Mouse (Mus musculus) testis, adult 2 months (tissue): ENCODE data around the gene Lrig1. TPM values are rescaled to one million over a fixed set of nuclear protein-coding genes. Genes with fewer than 3 reads are reported as not detected.
A peak's percentile ranks its signal among the peaks of the same experiment; 100 is the strongest.

Experiments used
- H3K27ac ChIP-seq: fragments of 200-500 bp; 2 replicates; pipeline ENCODE4 v1.5.1; 2012; ENCODE audit warnings: low read depth, low read length; ENCODE audit not compliant: control insufficient read depth, insufficient read depth
- H3K27me3 ChIP-seq: fragments of 200-500 bp; 2 replicates; pipeline ENCODE4 v1.6.1; 2012; ENCODE audit warnings: mild to moderate bottlenecking, low read length, moderate library complexity; ENCODE audit not compliant: control insufficient read depth, insufficient read depth
- H3K36me3 ChIP-seq: fragments of 200-500 bp; 2 replicates; pipeline ENCODE4 v1.6.1; 2012; ENCODE audit warnings: mild to moderate bottlenecking, low read length; ENCODE audit not compliant: control insufficient read depth, insufficient read depth
- H3K4me1 ChIP-seq: fragments of 200-500 bp; 2 replicates; pipeline ENCODE4 v1.6.1; 2012; ENCODE audit warnings: low read length; ENCODE audit not compliant: control insufficient read depth, insufficient read depth
- H3K4me3 ChIP-seq: fragments of 200-500 bp; 2 replicates; pipeline ENCODE4 v1.5.1; 2012; ENCODE audit warnings: low read depth, mild to moderate bottlenecking, low read length, moderate library complexity, mixed read lengths; ENCODE audit not compliant: control insufficient read depth
- CTCF ChIP-seq: fragments of 200-500 bp; IDR thresholded peaks from 2 replicates; pipeline ENCODE4 v1.5.1; 2012; ENCODE audit warnings: low read depth, mild to moderate bottlenecking, inconsistent platforms, low read length, moderate library complexity; ENCODE audit not compliant: control insufficient read depth, insufficient read depth, insufficient replicate concordance
- POLR2A ChIP-seq: fragments of 200-500 bp; IDR thresholded peaks from 2 replicates; pipeline ENCODE4 v1.6.1; 2012; ENCODE audit warnings: low read depth, mild to moderate bottlenecking, inconsistent platforms, low read length, moderate library complexity; ENCODE audit not compliant: control insufficient read depth
- polyA plus RNA-seq: library from polyadenylated mRNA; depleted of rRNA; stranded (reverse); fragments of >200 nt; gene quantifications from 2 replicates; pipeline ENCODE4 v1.2.3, GENCODE M21; 2012

Gene Lrig1
- polyA plus RNA-seq, 1 experiment = 3.3 TPM

DNA sequence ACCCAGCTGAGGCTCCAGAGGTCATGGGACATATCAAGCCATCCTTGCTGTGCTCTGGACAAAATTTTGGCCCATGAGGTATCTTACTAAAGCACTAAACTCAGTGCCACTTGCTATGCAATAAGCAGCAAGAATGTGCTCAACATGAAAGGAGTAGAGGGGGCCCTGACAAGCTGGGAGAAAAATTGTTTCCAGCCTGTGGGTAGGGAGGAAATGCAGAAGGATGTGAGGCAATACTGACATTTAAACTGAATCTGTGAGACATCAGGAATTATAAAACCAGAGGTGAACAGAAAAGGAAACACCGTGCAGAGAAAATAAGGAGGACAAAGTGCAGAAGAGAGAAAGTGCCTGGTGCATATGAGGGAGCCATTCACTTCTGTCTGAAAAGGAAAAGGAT, 24.7 kb upstream of the Lrig1 start:
- H3K27ac ChIP-seq = no peak overlapping the region
- TF ChIP-seq POLR2A (no peak), CTCF (no peak)

GRCm38 (mm10) chr6:94718607-94719346, 18.8 kb upstream of the Lrig1 start:
- no peak for TF ChIP-seq POLR2A
- TF ChIP-seq CTCF = no peak
- Histone ChIP-seq H3K36me3 (no peaks in the 10 kb centered on the region), H3K4me1 (no peaks in the 10 kb centered on the region; the same call in 1 of the 2 replicates), H3K27me3 (no peaks in the 10 kb centered on the region), H3K27ac (peak overlapping the region; percentile 67), H3K4me3 (no peak overlapping the region)

More for the DNA sequence above, 24.7 kb upstream of the Lrig1 start:
- Histone ChIP-seq H3K27me3 (no peaks in the 10 kb centered on the region), H3K4me3 (no peak overlapping the region), H3K4me1 (no peaks in the 10 kb centered on the region), H3K36me3 (no peaks in the 10 kb centered on the region)

GRCm38 (mm10) chr6:94717705-94718489, 17.9 kb upstream of the Lrig1 start:
- H3K27ac ChIP-seq = peak overlapping the region; percentile 67

DNA sequence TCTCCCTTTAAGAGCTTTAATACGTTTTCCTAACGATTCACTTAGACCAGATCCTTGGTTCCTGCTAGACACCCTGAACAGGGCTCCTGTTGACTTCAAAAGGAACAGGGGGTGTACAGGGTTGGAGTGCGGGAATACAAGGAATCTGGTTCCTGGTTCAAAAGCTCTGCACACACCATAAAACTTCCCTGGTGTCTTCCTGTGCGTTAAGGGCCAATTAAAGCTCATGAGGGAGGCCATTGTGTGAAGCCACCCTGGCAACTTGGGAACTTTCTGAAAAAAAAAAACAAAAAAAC, 15.6 kb upstream of the Lrig1 start:
- no peaks in the 10 kb centered on the region for H3K27me3 ChIP-seq
- H3K36me3 ChIP-seq = no peaks in the 10 kb centered on the region
- no peak for TF ChIP-seq CTCF
- TF ChIP-seq POLR2A = no peak
- no peak overlapping the region for H3K4me3 ChIP-seq
- H3K4me1 ChIP-seq = no peaks in the 10 kb centered on the region; the same call in 1 of the 2 replicates
- H3K27ac ChIP-seq = no peak overlapping the region

More at GRCm38 (mm10) chr6:94717705-94718489, 17.9 kb upstream of the Lrig1 start:
- no peaks in the 10 kb centered on the region for H3K36me3 ChIP-seq
- no peak for TF ChIP-seq POLR2A
- TF ChIP-seq CTCF = no peak
- no peak overlapping the region for H3K4me3 ChIP-seq
- H3K27me3 ChIP-seq = no peaks in the 10 kb centered on the region
- H3K4me1 ChIP-seq = no peaks in the 10 kb centered on the region; the same call in 1 of the 2 replicates

- no peaks in the 10 kb centered on the region for H3K27me3 ChIP-seq
- TF ChIP-seq POLR2A = no peak
- no peak for TF ChIP-seq CTCF
- no peaks in the 10 kb centered on the region; the same call in 1 of the 2 replicates for H3K4me1 ChIP-seq
- no peak overlapping the region for H3K4me3 ChIP-seq
- no peaks in the 10 kb centered on the region for H3K36me3 ChIP-seq
- no peak overlapping the region for H3K27ac ChIP-seq
Observed at GRCm38 (mm10) chr6:94714815-94715644, 15.1 kb upstream of the Lrig1 start.

DNA sequence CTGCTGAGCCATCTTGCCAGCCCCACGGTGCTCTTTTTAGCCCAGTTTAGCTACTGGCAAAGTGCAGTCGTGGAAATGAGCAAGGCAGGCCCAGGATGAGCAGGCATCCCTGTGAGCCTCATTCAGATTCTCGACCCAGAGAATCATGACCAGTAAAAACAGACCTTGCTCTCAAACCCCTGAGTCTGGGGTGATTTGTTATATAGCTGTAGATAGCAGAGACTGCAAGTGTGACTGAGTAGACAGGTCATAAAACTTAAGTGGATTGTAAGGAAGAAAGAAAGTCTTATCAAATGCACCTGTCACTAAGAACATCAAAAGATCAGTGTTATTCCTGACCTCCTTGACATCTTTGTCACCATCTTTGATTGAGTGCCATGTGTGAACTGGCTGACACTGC, 9.9 kb upstream of the Lrig1 start:
- TF ChIP-seq CTCF (no peak), POLR2A (no peak)
- H3K27ac ChIP-seq = no peak overlapping the region

DNA sequence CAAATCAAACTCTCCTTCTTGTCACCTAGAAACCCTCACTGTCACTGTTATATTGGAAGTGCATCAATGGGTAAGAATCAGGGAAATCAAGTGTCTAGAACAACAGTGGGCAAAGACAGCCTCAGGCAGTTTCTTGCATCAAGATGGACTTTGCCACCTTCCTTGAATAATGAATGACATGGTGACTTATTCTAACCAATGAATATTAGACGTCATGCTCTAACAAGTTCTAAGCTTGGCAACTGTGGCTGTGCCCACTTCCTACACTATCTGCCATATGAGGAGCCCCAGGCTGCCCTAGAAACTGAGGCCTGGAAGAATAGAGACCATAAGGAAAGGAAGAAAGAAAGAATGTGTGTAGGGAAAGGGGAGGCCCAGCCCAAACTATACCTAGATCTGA, 9.2 kb upstream of the Lrig1 start:
- Histone ChIP-seq H3K27me3 (no peaks in the 10 kb centered on the region), H3K4me1 (peaks cover 2% of the 10 kb centered on the region), H3K27ac (no peak overlapping the region), H3K4me3 (no peak overlapping the region), H3K36me3 (no peaks in the 10 kb centered on the region)
- TF ChIP-seq POLR2A (no peak), CTCF (no peak)

More for the DNA sequence above, 9.9 kb upstream of the Lrig1 start:
- Histone ChIP-seq H3K27me3 (no peaks in the 10 kb centered on the region), H3K36me3 (no peaks in the 10 kb centered on the region), H3K4me1 (peaks cover 2% of the 10 kb centered on the region), H3K4me3 (no peak overlapping the region)

DNA sequence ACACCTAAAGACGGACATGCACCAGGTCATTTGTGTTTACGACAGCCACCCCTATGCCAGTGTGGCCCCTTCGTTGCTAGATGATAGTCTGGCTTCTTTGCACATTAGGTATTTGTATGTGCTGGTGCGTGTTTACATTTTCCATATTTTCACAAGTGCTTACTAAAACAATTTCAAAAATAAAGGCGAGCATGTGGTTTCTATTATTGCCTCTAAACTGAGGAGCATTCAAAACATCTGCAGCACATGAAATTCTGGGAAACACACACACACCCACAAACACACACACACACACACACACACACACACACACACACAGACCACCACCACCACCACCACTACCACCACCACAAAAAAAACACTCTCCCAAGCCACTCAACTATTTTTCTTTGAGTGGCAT, 7.3 kb upstream of the Lrig1 start:
- no peaks in the 10 kb centered on the region for H3K27me3 ChIP-seq
- no peaks in the 10 kb centered on the region for H3K36me3 ChIP-seq
- H3K4me3 ChIP-seq = no peak overlapping the region
- peaks cover 2% of the 10 kb centered on the region for H3K4me1 ChIP-seq
- H3K27ac ChIP-seq = no peak overlapping the region
- TF ChIP-seq CTCF (no peak), POLR2A (no peak)
